8 mouse cellular contexts compared by ENCODE assay signal in the genomic region with DNA sequence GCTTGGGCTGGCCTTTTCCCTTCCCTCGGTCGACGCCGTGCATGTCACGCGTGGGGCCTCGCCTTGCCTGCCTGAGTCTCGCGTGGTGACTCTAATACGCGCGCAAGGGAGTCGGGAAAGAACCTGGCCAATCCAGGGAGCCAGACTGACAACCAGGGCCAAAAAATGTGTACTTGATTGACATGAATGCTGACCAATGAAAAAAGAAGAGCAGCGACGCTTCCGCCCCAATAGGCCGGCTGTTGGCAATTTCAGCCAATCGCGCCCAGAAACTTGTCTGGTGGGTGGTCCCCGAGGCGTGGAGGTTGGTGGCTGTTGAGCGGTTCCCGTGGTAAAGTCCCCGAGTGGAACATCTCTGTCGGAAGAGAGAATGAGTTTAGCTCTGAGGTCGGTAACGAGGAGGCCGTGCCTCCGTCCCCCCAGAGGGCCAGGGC. TPM values are rescaled to one million over a fixed set of nuclear protein-coding genes. Genes with fewer than 3 reads are reported as not detected.
DNase-seq lines count a peak whose midpoint lies in the region; ATAC-seq and TF ChIP-seq lines count a peak whose summit lies in the region.

A gene (plus strand): TSS at position 107 of the 434 bp plus-strand sequence.

- under 1% methylated on average over 29 of the region's 29 CpGs for WGBS in heart, embryonic 14.5 days
- 1% methylated on average over 29 of the region's 29 CpGs for WGBS in liver, embryonic 11.5 days
- under 1% methylated on average over 29 of the region's 29 CpGs for WGBS in stomach, embryonic 15.5 days

- peak within 1 kb of the TSS; percentile 94 for H3K9ac ChIP-seq in heart, embryonic 14.5 days (ENCODE audit: low read length)
- H3K9ac ChIP-seq in liver, embryonic 11.5 days (ENCODE audit: low read depth, low read length) = peak within 1 kb of the TSS; percentile 94
- peak within 1 kb of the TSS; percentile 87 for H3K9ac ChIP-seq in stomach, embryonic 15.5 days

- DNase-seq in c-Kit-positive CD71-negative TER-119-negative erythroid progenitor cells, embryonic 14.5 days (ENCODE audit: low read depth) = peak; percentile 89
- peak; percentile 95 for DNase-seq in fibroblast of lung, adult 2 months (ENCODE audit: low read depth)
- peak; percentile 94 for DNase-seq in kidney, postnatal 10 days
- peak; percentile 86 for DNase-seq in liver, embryonic 11.5 days (ENCODE audit: low spot score)

- TF ChIP-seq POLR2A in myocyte (IDR thresholded peaks at IDR 0.05; ENCODE audit: insufficient read length, low read depth) = peak; percentile 83

- no peak for TF ChIP-seq CTCF in E14TG2a.4 (conservative IDR thresholded peaks at IDR 0.05; ENCODE audit: low read length)

- H3K27me3 ChIP-seq in E14TG2a.4 (ENCODE audit: insufficient read depth, low read length) (no peaks in the 10 kb centered on the region), myocyte (ENCODE audit: control insufficient read depth, insufficient read depth, insufficient read length) (no peaks in the 10 kb centered on the region)
- no peaks in the 10 kb centered on the region for H3K27me3 ChIP-seq in heart, embryonic 14.5 days (ENCODE audit: control insufficient read depth, insufficient read depth, low read length)
- H3K27me3 ChIP-seq in liver, embryonic 11.5 days (replicated peaks; ENCODE audit: control insufficient read depth, insufficient read depth, low read length) = no peaks in the 10 kb centered on the region
- H3K27me3 ChIP-seq in stomach, embryonic 15.5 days (replicated peaks) = no peaks in the 10 kb centered on the region

- peak; percentile 90 for ATAC-seq in heart, embryonic 14.5 days (ENCODE audit: insufficient number of reproducible peaks, insufficient read depth, low FRiP score, low read depth)
- peak; percentile 89 for ATAC-seq in liver, embryonic 11.5 days (replicated peaks; ENCODE audit: low FRiP score)
- ATAC-seq in stomach, embryonic 15.5 days (ENCODE audit: insufficient read depth, low FRiP score, low read depth) = peak; percentile 91

- peak within 1 kb of the TSS; percentile 68 for H3K4me2 ChIP-seq in heart, embryonic 14.5 days (ENCODE audit: low read length)
- H3K4me2 ChIP-seq in liver, embryonic 11.5 days = peak within 1 kb of the TSS; percentile 82
- H3K4me2 ChIP-seq in myocyte (ENCODE audit: low read depth) = peak within 1 kb of the TSS; percentile 88
- H3K4me2 ChIP-seq in stomach, embryonic 15.5 days = peak within 1 kb of the TSS; percentile 80

- peak within 1 kb of the TSS; percentile 30 for H3ac ChIP-seq in myocyte (ENCODE audit: control insufficient read depth, insufficient read length)

- H3K36me3 ChIP-seq in E14TG2a.4 (ENCODE audit: insufficient read depth, low read length) (peaks cover 29% of the 10 kb centered on the region), myocyte (ENCODE audit: control insufficient read depth, insufficient read depth) (peaks cover 3% of the 10 kb centered on the region)
- peaks cover 24% of the 10 kb centered on the region for H3K36me3 ChIP-seq in heart, embryonic 14.5 days (ENCODE audit: control insufficient read depth, insufficient read depth, low read length)
- H3K36me3 ChIP-seq in liver, embryonic 11.5 days (ENCODE audit: control insufficient read depth, insufficient read depth, low read length) = no peaks in the 10 kb centered on the region; the same call in 1 of the 2 replicates
- no peaks in the 10 kb centered on the region; the same call in 1 of the 2 replicates for H3K36me3 ChIP-seq in stomach, embryonic 15.5 days

- peak within 1 kb of the TSS; percentile 98 for H3K27ac ChIP-seq in heart, embryonic 14.5 days (replicated peaks in 1 of 2; ENCODE audit: control insufficient read depth in 1 of 2, insufficient read depth in 1 of 2, low read depth in 2 of 2, low read length in 2 of 2)
- H3K27ac ChIP-seq in liver, embryonic 11.5 days (ENCODE audit: low read depth, low read length) = peak within 1 kb of the TSS; percentile 98
- H3K27ac ChIP-seq in stomach, embryonic 15.5 days = peak within 1 kb of the TSS; percentile 99

- H3K4me1 ChIP-seq in E14TG2a.4 (replicated peaks; ENCODE audit: low read depth, low read length) = peaks cover 21% of the 10 kb centered on the region
- H3K4me1 ChIP-seq in heart, embryonic 14.5 days (ENCODE audit: control insufficient read depth in 2 of 2, insufficient read depth in 2 of 2, low read length in 2 of 2) = peaks cover 3 to 12% of the 10 kb centered on the region in 2 experiments
- H3K4me1 ChIP-seq in liver, embryonic 11.5 days (replicated peaks; ENCODE audit: control insufficient read depth, insufficient read depth, low read length) = peaks cover 3% of the 10 kb centered on the region; the same call in 1 of the 2 replicates
- peaks cover 5% of the 10 kb centered on the region; the same call in 1 of the 2 replicates for H3K4me1 ChIP-seq in stomach, embryonic 15.5 days

- H3K79me2 ChIP-seq in myocyte (ENCODE audit: control insufficient read depth, insufficient read depth) = peaks cover 24% of the 10 kb centered on the region

- H3K9me3 ChIP-seq in E14TG2a.4 (ENCODE audit: low read length) = no peaks in the 10 kb centered on the region
- H3K9me3 ChIP-seq in heart, embryonic 14.5 days (ENCODE audit: control insufficient read depth, low read length) = no peaks in the 10 kb centered on the region
- H3K9me3 ChIP-seq in liver, embryonic 11.5 days (ENCODE audit: control insufficient read depth, low read length) = no peaks in the 10 kb centered on the region
- no peaks in the 10 kb centered on the region for H3K9me3 ChIP-seq in stomach, embryonic 15.5 days

- H3K4me3 ChIP-seq in E14TG2a.4 (replicated peaks; ENCODE audit: low read length) (peak within 1 kb of the TSS; percentile 87), myocyte (peak within 1 kb of the TSS; percentile 52)
- H3K4me3 ChIP-seq in heart, embryonic 14.5 days (ENCODE audit: control insufficient read depth in 1 of 2, insufficient read depth in 1 of 2, low read depth in 1 of 2, low read length in 2 of 2) = peak within 1 kb of the TSS; percentile 75 to 92
- peak within 1 kb of the TSS; percentile 80 for H3K4me3 ChIP-seq in liver, embryonic 11.5 days (ENCODE audit: low read depth, low read length)
- peak within 1 kb of the TSS; percentile 84 for H3K4me3 ChIP-seq in stomach, embryonic 15.5 days (replicated peaks)

TF ChIP-seq in myocyte, 11 proteins besides CTCF, POLR2A, EP300 and RAD21:
- no peak for TF ChIP-seq CEBPB (IDR thresholded peaks at IDR 0.05; ENCODE audit: insufficient read depth, poor library complexity, severe bottlenecking)
- peak; percentile 30 for TF ChIP-seq E2F4 (IDR thresholded peaks at IDR 0.05; ENCODE audit: insufficient read depth)
- no peak for TF ChIP-seq USF1 (IDR thresholded peaks at IDR 0.05; ENCODE audit: low read depth)
- TF ChIP-seq MAX (IDR thresholded peaks at IDR 0.05; ENCODE audit: low read depth) = peak; percentile 76
- TF ChIP-seq MYOD1 (IDR thresholded peaks at IDR 0.05; ENCODE audit: control insufficient read depth in 1 of 3, insufficient read length in 2 of 3, low read depth in 2 of 3) = no peak
- TF ChIP-seq TCF12 (IDR thresholded peaks at IDR 0.05; ENCODE audit: insufficient read depth, poor library complexity, severe bottlenecking) = no peak
- no peak for TF ChIP-seq REST (IDR thresholded peaks at IDR 0.05; ENCODE audit: insufficient read depth, insufficient read length)
- TF ChIP-seq TCF3 (IDR thresholded peaks at IDR 0.05; ENCODE audit: insufficient read length, low read depth) = no peak
- TF ChIP-seq POLR2AphosphoS2 (IDR thresholded peaks at IDR 0.05; ENCODE audit: insufficient read length, low read depth) = peak; percentile 66

RNA-seq across cellular contexts. Expression of the gene that starts here (rescaled TPM):
- polyA plus RNA-seq in heart, embryonic 14.5 days (2014; fragmentation: Nextera tagmentation; extraction: Ambion mirVana) = 226 and 231 TPM in 2 replicates
- polyA plus RNA-seq in liver, embryonic 11.5 days (2014; fragmentation: Nextera tagmentation; extraction: Ambion mirVana) = 247 and 270 TPM in 2 replicates
- polyA plus RNA-seq in myocyte (2012; fragmentation: generic; extraction: Trizol) = 37.2 TPM
- 206 and 243 TPM in 2 replicates for polyA plus RNA-seq in stomach, embryonic 15.5 days (2015; fragmentation: Nextera tagmentation; extraction: Ambion mirVana)

Comparison
In these comparisons a context has a peak if more than half of its experiments do, and no peak if none do; other contexts are left out.
1. Peak in every context shown above with its lines: DNase-seq, ATAC-seq, H3K4me3 ChIP-seq and H3K27ac ChIP-seq.